Mouse (Mus musculus) kidney, embryonic 15.5 days (tissue): ENCODE results near the gene Vash2. TPM values are rescaled to one million over a fixed set of nuclear protein-coding genes. Genes with fewer than 3 reads are reported as not detected.

Experiments used
- ATAC-seq: fragments of 200-750 bp; cut with Nextera tagmentation; replicated peaks from 2 replicates; pipeline ENCODE4 v1.8.0; 2017; ENCODE audit warnings: moderate TSS enrichment; ENCODE audit not compliant: low FRiP score
- H3K27ac ChIP-seq: fragments of 300-500 bp; sonication (generic); 2 replicates; pipeline ENCODE4 v1.5.1; 2015; ENCODE audit warnings: mild to moderate bottlenecking, inconsistent platforms
- H3K27me3 ChIP-seq: fragments of 300-500 bp; sonication (generic); 2 replicates; pipeline ENCODE4 v1.6.1; 2015; ENCODE audit warnings: inconsistent platforms
- H3K36me3 ChIP-seq: fragments of 300-500 bp; sonication (generic); 2 replicates; pipeline ENCODE4 v1.6.1; 2015; ENCODE audit warnings: inconsistent platforms
- H3K4me1 ChIP-seq: fragments of 300-500 bp; sonication (generic); 2 replicates; pipeline ENCODE4 v1.6.1; 2015; ENCODE audit warnings: inconsistent platforms
- H3K4me2 ChIP-seq: fragments of 300-500 bp; sonication (generic); 2 replicates; pipeline ENCODE4 v1.6.1; 2015; ENCODE audit warnings: moderate library complexity, mild to moderate bottlenecking, inconsistent platforms
- H3K4me3 ChIP-seq: fragments of 300-500 bp; sonication (generic); replicated peaks from 2 replicates; pipeline ENCODE4 v1.5.1; 2015; ENCODE audit warnings: mild to moderate bottlenecking, inconsistent platforms
- H3K9ac ChIP-seq: fragments of 300-500 bp; sonication (generic); 2 replicates; pipeline ENCODE4 v1.6.1; 2015; ENCODE audit warnings: mild to moderate bottlenecking, inconsistent platforms
- H3K9me3 ChIP-seq: fragments of 300-500 bp; sonication (generic); replicated peaks from 2 replicates; pipeline ENCODE4 v1.6.1; 2016; ENCODE audit warnings: inconsistent platforms
- WGBS: fragments of 180-500 bp; shearing (Covaris S2); methylation state at CpG from one replicate; pipeline ENCODE4 v1.1.7; 2015; ENCODE audit warnings: mixed read lengths; 5-methylcytosine and 5-hydroxymethylcytosine counted together
- polyA plus RNA-seq: library from polyadenylated mRNA; unstranded; fragments of >200 nt; fragmentation: Nextera tagmentation; extraction: Ambion mirVana; gene quantifications from 2 replicates; pipeline ENCODE4 v1.2.1, GENCODE M21; 2015

Vash2 gene
- polyA plus RNA-seq, 1 experiment from 2014 or later: 30.8 TPM

DNA sequence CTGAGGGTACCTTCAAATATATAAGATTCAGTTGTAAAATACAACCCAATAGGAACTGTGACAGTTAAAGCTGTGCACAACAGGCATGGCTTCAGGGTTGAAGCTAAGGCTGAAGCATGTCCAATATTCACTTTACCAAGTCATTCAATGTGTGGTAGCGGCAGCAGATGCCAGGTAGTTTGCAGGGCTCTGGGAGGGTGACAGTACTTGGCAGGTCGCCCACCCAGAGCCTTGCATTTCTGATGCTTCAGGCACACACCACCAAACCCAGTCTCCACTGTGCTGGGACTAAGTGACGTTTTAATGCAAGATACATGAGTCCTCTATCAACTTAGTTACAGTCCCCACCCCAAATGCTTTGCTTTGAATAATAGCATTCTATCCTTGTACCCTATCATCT lies 21.6 kb upstream of the Vash2 start:
- H3K9me3 ChIP-seq: no peaks in the 10 kb centered on the region
- no peak for ATAC-seq
- 83% methylated on average over 3 of the region's 3 CpGs for WGBS

GRCm38 (mm10) chr1:190998027-190998426 lies 18.9 kb upstream of the Vash2 start:
- H3K36me3 ChIP-seq: no peaks in the 10 kb centered on the region

More for the DNA sequence above, 21.6 kb upstream of the Vash2 start:
- Histone ChIP-seq H3K27me3 (no peaks in the 10 kb centered on the region), H3K4me2 (no peak overlapping the region), H3K4me1 (peaks cover 2% of the 10 kb centered on the region; the same call in 1 of the 2 replicates), H3K4me3 (no peak overlapping the region), H3K27ac (no peak overlapping the region), H3K36me3 (peaks cover 14% of the 10 kb centered on the region), H3K9ac (no peak overlapping the region)

DNA sequence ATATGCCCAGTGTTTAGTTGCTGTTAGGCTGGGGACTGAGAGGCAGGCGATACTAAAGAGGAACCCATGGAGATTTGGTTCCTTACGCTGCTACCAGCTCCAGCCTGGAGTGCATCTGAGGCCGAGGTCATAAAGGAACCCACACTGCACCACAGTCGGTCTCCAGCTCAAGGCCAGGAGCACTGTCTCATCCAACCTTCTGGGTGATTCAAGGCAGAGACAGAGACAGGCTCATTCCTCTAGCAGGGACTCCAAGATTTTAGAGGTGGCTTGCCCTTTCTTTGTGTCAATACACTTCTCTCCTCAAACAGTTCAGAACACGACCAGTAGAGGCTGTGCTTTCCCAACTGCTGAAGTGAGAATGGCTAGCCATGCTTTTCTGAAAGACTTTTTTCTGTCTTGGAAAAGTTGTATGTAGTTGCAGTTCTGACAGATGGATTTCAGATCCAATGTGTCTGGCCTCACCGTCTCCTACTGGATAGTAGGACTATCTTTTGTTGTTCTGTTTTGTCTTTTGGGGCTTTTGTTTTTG lies 17.3 kb upstream of the Vash2 start:
- peaks cover 20% of the 10 kb centered on the region; the same call in 1 of the 2 replicates for H3K27me3 ChIP-seq
- H3K9ac ChIP-seq: no peak overlapping the region
- no peaks in the 10 kb centered on the region for H3K36me3 ChIP-seq
- 71% methylated on average over 6 of the region's 6 CpGs for WGBS
- no peak overlapping the region for H3K27ac ChIP-seq
- H3K4me2 ChIP-seq: no peak overlapping the region
- no peaks in the 10 kb centered on the region for H3K9me3 ChIP-seq
- H3K4me1 ChIP-seq: peaks cover 8% of the 10 kb centered on the region; the same call in 1 of the 2 replicates
- no peak for ATAC-seq
- H3K4me3 ChIP-seq: no peak overlapping the region

More at GRCm38 (mm10) chr1:190998027-190998426, 18.9 kb upstream of the Vash2 start:
- H3K4me1 ChIP-seq: peaks cover 8% of the 10 kb centered on the region; the same call in 1 of the 2 replicates
- H3K9me3 ChIP-seq: no peaks in the 10 kb centered on the region
- H3K4me2 ChIP-seq: no peak overlapping the region
- H3K27me3 ChIP-seq: peaks cover 8% of the 10 kb centered on the region; the same call in 1 of the 2 replicates
- no peak overlapping the region for H3K9ac ChIP-seq
- no peak for ATAC-seq
- no peak overlapping the region for H3K27ac ChIP-seq
- no peak overlapping the region for H3K4me3 ChIP-seq
- 77% methylated on average over 1 of the region's 1 CpGs for WGBS

DNA sequence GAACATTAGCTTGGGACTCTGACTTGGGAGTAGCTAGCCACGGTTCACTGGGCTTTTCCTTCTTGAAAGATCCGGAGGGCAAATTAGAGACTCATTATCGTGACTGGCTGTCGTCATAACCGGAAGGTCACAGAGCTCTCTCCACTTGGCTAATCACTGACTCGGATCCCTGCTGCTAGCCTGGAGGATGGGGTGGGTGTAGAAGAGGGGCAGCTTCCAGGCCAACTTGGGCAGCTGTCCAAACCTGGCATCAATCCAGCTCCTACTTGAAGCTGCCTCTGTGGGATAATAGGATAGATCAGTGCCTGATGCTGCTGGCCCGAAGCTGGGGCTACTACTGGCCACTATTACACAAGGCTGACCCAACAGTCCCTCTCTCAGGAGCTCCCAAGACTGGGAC lies 16.5 kb upstream of the Vash2 start:
- no peak overlapping the region for H3K4me2 ChIP-seq
- no peaks in the 10 kb centered on the region for H3K36me3 ChIP-seq
- ATAC-seq: peak; percentile 89
- H3K4me3 ChIP-seq: no peak overlapping the region
- H3K4me1 ChIP-seq: peaks cover 8% of the 10 kb centered on the region; the same call in 1 of the 2 replicates
- WGBS: 24% methylated on average over 7 of the region's 7 CpGs
- peaks cover 20% of the 10 kb centered on the region; the same call in 1 of the 2 replicates for H3K27me3 ChIP-seq
- H3K9me3 ChIP-seq: no peaks in the 10 kb centered on the region
- H3K27ac ChIP-seq: no peak overlapping the region
- no peak overlapping the region for H3K9ac ChIP-seq

GRCm38 (mm10) chr1:190989437-190990082 lies 10.5 kb upstream of the Vash2 start:
- no peaks in the 10 kb centered on the region for H3K36me3 ChIP-seq
- no peak overlapping the region for H3K4me3 ChIP-seq
- H3K27me3 ChIP-seq: peaks cover 20% of the 10 kb centered on the region; the same call in 1 of the 2 replicates
- no peaks in the 10 kb centered on the region for H3K4me1 ChIP-seq
- ATAC-seq: no peak
- no peak overlapping the region for H3K27ac ChIP-seq
- H3K9ac ChIP-seq: no peak overlapping the region
- no peaks in the 10 kb centered on the region for H3K9me3 ChIP-seq
- H3K4me2 ChIP-seq: no peak overlapping the region
- 84% methylated on average over 9 of the region's 9 CpGs for WGBS

GRCm38 (mm10) chr1:190981412-190981811 lies 2.3 kb upstream of the Vash2 start:
- Histone ChIP-seq H3K4me2 (no peak overlapping the region), H3K4me1 (peaks cover 31% of the 10 kb centered on the region), H3K9me3 (no peaks in the 10 kb centered on the region), H3K4me3 (no peak overlapping the region), H3K27ac (no peak overlapping the region), H3K36me3 (no peaks in the 10 kb centered on the region), H3K27me3 (peaks cover 12% of the 10 kb centered on the region), H3K9ac (no peak overlapping the region)
- WGBS: 89% methylated on average over 4 of the region's 4 CpGs
- no peak for ATAC-seq

GRCm38 (mm10) chr1:190980470-190980869 lies 1.4 kb upstream of the Vash2 start:
- H3K9me3 ChIP-seq: no peaks in the 10 kb centered on the region
- H3K4me1 ChIP-seq: peaks cover 31% of the 10 kb centered on the region
- 100% methylated on average over 1 of the region's 1 CpGs for WGBS
- H3K36me3 ChIP-seq: no peaks in the 10 kb centered on the region
- no peak overlapping the region for H3K4me2 ChIP-seq
- H3K27me3 ChIP-seq: peaks cover 12% of the 10 kb centered on the region
- ATAC-seq: no peak
- H3K27ac ChIP-seq: no peak overlapping the region
- no peak overlapping the region for H3K9ac ChIP-seq
- H3K4me3 ChIP-seq: no peak overlapping the region

- Histone ChIP-seq H3K4me3 (peak overlapping the region; percentile 69), H3K36me3 (peaks cover 17% of the 10 kb centered on the region), H3K9me3 (no peaks in the 10 kb centered on the region), H3K4me2 (peak overlapping the region; percentile 96), H3K27ac (peak overlapping the region; percentile 93), H3K4me1 (peaks cover 34% of the 10 kb centered on the region), H3K9ac (peak overlapping the region; percentile 84), H3K27me3 (peaks cover 12% of the 10 kb centered on the region)
- ATAC-seq: peak; percentile 78
- under 1% methylated on average over 46 of the region's 46 CpGs for WGBS
Observed at GRCm38 (mm10) chr1:190978511-190979073, 504 bp downstream of the Vash2 start.

GRCm38 (mm10) chr1:190978001-190978400 lies 1.1 kb downstream of the Vash2 start:
- H3K4me3 ChIP-seq: peak overlapping the region; percentile 69
- H3K9ac ChIP-seq: peak overlapping the region; percentile 84
- no peaks in the 10 kb centered on the region for H3K9me3 ChIP-seq
- peaks cover 34% of the 10 kb centered on the region for H3K4me1 ChIP-seq
- H3K27ac ChIP-seq: 0 out of 2 replicates have a peak overlapping the region, but pooled peaks have one; percentile 93
- ATAC-seq: no peak
- peak overlapping the region; percentile 96 for H3K4me2 ChIP-seq
- H3K27me3 ChIP-seq: peaks cover 12% of the 10 kb centered on the region
- WGBS: under 1% methylated on average over 22 of the region's 22 CpGs
- H3K36me3 ChIP-seq: peaks cover 21% of the 10 kb centered on the region

GRCm38 (mm10) chr1:190976887-190977573 lies 2.1 kb downstream of the Vash2 start:
- H3K9me3 ChIP-seq: no peaks in the 10 kb centered on the region
- peaks cover 12% of the 10 kb centered on the region for H3K27me3 ChIP-seq
- peak overlapping the region; percentile 96 for H3K4me2 ChIP-seq
- peak overlapping the region; percentile 16; the same call in 1 of the 2 replicates for H3K9ac ChIP-seq
- peaks cover 34% of the 10 kb centered on the region for H3K4me1 ChIP-seq
- peaks cover 30% of the 10 kb centered on the region for H3K36me3 ChIP-seq
- H3K27ac ChIP-seq: no peak overlapping the region
- 27% methylated on average over 11 of the region's 11 CpGs for WGBS
- no peak for ATAC-seq
- peak overlapping the region; percentile 69 for H3K4me3 ChIP-seq

- no peak for ATAC-seq
- Histone ChIP-seq H3K9ac (no peak overlapping the region), H3K9me3 (no peaks in the 10 kb centered on the region), H3K27ac (no peak overlapping the region), H3K4me1 (peaks cover 31% of the 10 kb centered on the region), H3K27me3 (no peaks in the 10 kb centered on the region), H3K36me3 (peaks cover 52% of the 10 kb centered on the region), H3K4me2 (no peak overlapping the region), H3K4me3 (no peak overlapping the region)
- WGBS: 67% methylated on average over 1 of the region's 1 CpGs
Observed at GRCm38 (mm10) chr1:190974833-190975232, 4.3 kb downstream of the Vash2 start.

- Histone ChIP-seq H3K36me3 (peaks cover 58% of the 10 kb centered on the region), H3K4me3 (no peak overlapping the region), H3K27ac (no peak overlapping the region), H3K27me3 (no peaks in the 10 kb centered on the region), H3K4me1 (peaks cover 28% of the 10 kb centered on the region), H3K9ac (no peak overlapping the region), H3K9me3 (no peaks in the 10 kb centered on the region), H3K4me2 (no peak overlapping the region)
- ATAC-seq: no peak
- WGBS: 85% methylated on average over 8 of the region's 8 CpGs
Observed at GRCm38 (mm10) chr1:190974191-190974590, 4.9 kb downstream of the Vash2 start.
